Mouse (Mus musculus): ENCODE data around the gene Uba7. TPM values are rescaled to one million over a fixed set of nuclear protein-coding genes. Genes with fewer than 3 reads are reported as not detected.

The Uba7 gene
- 21.3 and 21.7 TPM in 2 replicates for total RNA-seq (2012; rRNA removed)
- total RNA-seq (2014; rRNA removed), result 25.2 and 26.0 TPM in 2 replicates
- 25.5 and 27.8 TPM in 2 replicates for polyA plus RNA-seq (2012; ENCODE audit: insufficient read length, low read depth)

DNA sequence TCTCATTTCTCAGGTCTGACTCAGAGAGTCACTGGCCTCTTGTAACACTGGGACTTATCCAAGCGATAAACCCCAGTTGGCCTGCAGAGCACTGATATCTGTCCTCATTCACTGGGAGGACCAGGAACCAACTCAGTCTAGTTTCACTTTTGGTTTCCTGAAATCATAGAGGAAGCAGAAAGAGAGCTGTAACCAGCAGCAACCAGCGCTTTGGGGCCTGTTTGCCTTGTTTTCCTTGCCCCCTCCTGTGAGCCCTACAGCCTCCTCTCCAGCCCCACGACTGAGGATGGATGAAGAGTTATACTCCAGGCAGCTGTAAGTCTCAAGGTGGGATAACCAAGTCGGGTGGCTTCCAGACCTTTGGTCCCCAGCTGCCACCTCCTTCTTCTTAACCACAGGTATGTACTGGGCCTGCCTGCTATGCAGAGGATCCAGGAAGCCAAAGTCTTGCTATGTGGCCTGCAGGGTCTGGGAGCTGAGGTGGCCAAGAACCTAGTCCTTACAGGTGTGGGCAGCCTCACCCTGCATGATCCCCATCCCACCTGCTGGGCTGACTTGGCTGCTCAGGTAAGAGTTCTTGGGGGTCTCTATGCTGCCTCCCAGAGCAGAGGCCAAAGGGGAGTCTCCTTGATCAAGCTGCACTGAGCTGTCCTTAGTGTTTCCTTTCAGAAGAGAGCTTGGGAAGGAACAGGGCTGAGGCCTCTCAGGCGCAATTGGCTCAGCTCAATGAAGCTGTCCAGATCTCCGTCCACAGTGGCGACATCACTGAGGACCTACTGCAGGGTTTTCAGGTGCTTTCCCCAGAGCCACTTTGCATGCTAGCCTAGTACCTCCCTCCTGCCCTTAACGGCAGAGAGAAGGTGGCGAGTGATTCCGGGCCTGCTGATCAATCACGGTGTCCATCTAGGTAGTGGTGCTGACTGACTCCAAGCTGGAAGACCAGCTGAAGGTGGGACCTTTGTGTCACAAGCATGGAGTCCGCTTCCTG, at the start of gene Uba7:
Gene Uba7 (plus strand): TSS at position 107 of the 988 bp plus-strand sequence.
- Histone ChIP-seq H3K9ac (ENCODE audit: insufficient read depth, low read depth) (peak within 1 kb of the TSS; percentile 91), H3K27ac (ENCODE audit: insufficient read depth, low read depth) (peak within 1 kb of the TSS; percentile 91), H3K4me1 (ENCODE audit: control insufficient read depth in 1 of 2, insufficient read depth in 2 of 2) (peaks cover 9 to 41% of the 10 kb centered on the region in 2 experiments), H3K79me2 (replicated peaks; ENCODE audit: control insufficient read depth, extremely low read depth, insufficient read depth, poor library complexity, severe bottlenecking) (no peaks in the 10 kb centered on the region), H3K4me3 (replicated peaks in 1 of 3; ENCODE audit: low read depth in 2 of 3, low read length in 2 of 3, poor library complexity in 1 of 3) (peak within 1 kb of the TSS; percentile 64 to 72 (median 66)), H3K9me3 (replicated peaks; ENCODE audit: low read length) (no peaks in the 10 kb centered on the region), H3K27me3 (replicated peaks) (no peaks in the 10 kb centered on the region), H3K4me2 (ENCODE audit: insufficient read depth, low read depth, poor library complexity, severe bottlenecking) (peak within 1 kb of the TSS; percentile 88), H3K36me3 (replicated peaks in 1 of 2; ENCODE audit: control insufficient read depth in 1 of 2, insufficient read depth in 1 of 2, low read length in 1 of 2) (peaks cover 44 to 70% of the 10 kb centered on the region in 2 experiments)
- peak; percentile 92 for DNase-seq (ENCODE audit: extremely low read depth)
- in situ Hi-C loops (cut with MboI; ENCODE audit: low pct_ligation_motif_present, low pct_unique_long_range_greater_than_20kb, low sequenced_read_pairs), result no loop called here
- dilution Hi-C loops (cut with MboI; ENCODE audit: extremely low pct_ligation_motif_present, extremely low pct_unique_long_range_greater_than_20kb, low sequenced_read_pairs), result no loop called here
- TF ChIP-seq MYC (IDR thresholded peaks at IDR 0.05; ENCODE audit: low read depth, low read length), result 0 out of 2 replicates have a peak, but pooled peaks have one; percentile 43
- TF ChIP-seq NELFE (IDR thresholded peaks at IDR 0.05; ENCODE audit: low read depth, low read length), result peak; percentile 67
- TF ChIP-seq TBP (conservative IDR thresholded peaks at IDR 0.05; ENCODE audit: low read depth, low read length), result peak; percentile 74
- TF ChIP-seq ZKSCAN1 (IDR thresholded peaks at IDR 0.05; ENCODE audit: borderline replicate concordance, low read depth, low read length), result peak; percentile 13; the same call in 1 of the 2 replicates
- TF ChIP-seq MXI1 (IDR thresholded peaks at IDR 0.05; ENCODE audit: low read depth, low read length), result peak; percentile 78; the same call in 1 of the 2 replicates
- peak; percentile 64; the same call in 1 of the 2 replicates for TF ChIP-seq ZMIZ1 (IDR thresholded peaks at IDR 0.05; ENCODE audit: low read depth, low read length)
- TF ChIP-seq POLR2A (IDR thresholded peaks at IDR 0.05; ENCODE audit: low read depth, low read length), result peak; percentile 71
- TF ChIP-seq ELF1 (IDR thresholded peaks at IDR 0.05; ENCODE audit: low read depth, low read length), result peak; percentile 70
- TF ChIP-seq MAFK (IDR thresholded peaks at IDR 0.05; ENCODE audit: insufficient replicate concordance, low read length), result no peak
- 0 out of 2 replicates have a peak, but pooled peaks have one; percentile 26 for TF ChIP-seq JUND (conservative IDR thresholded peaks at IDR 0.05; ENCODE audit: low read depth, low read length)
- TF ChIP-seq SIN3A (IDR thresholded peaks at IDR 0.05; ENCODE audit: low read length), result peak; percentile 82
- peak; percentile 48 for TF ChIP-seq HCFC1 (IDR thresholded peaks at IDR 0.05; ENCODE audit: low read depth, low read length)
- 0 out of 2 replicates have a peak, but pooled peaks have one; percentile 60 for TF ChIP-seq EP300 (IDR thresholded peaks at IDR 0.05; ENCODE audit: low read length)
- TF ChIP-seq IRF4 (IDR thresholded peaks at IDR 0.05; ENCODE audit: low read depth, low read length), result peak; percentile 86
- peak; percentile 66; the same call in 1 of the 2 replicates for TF ChIP-seq TCF12 (IDR thresholded peaks at IDR 0.05; ENCODE audit: low read depth, low read length)
- TF ChIP-seq ETS1 (conservative IDR thresholded peaks at IDR 0.05; ENCODE audit: low read depth, low read length), result peak; percentile 90
- TF ChIP-seq POLR2AphosphoS2 (IDR thresholded peaks at IDR 0.05; ENCODE audit: low read depth, low read length), result 0 out of 2 replicates have a peak, but pooled peaks have one; percentile 33
- TF ChIP-seq USF2 (conservative IDR thresholded peaks at IDR 0.05; ENCODE audit: low read depth, low read length), result no peak
- TF ChIP-seq E2F4 (IDR thresholded peaks at IDR 0.05; ENCODE audit: insufficient replicate concordance, low read depth, low read length), result no peak
- no peak; the same call in 1 of the 2 replicates for TF ChIP-seq MEF2A (IDR thresholded peaks at IDR 0.05; ENCODE audit: borderline replicate concordance, low read depth, low read length)
- no peak for TF ChIP-seq PAX5 (IDR thresholded peaks at IDR 0.05; ENCODE audit: low read length)
